Mouse (Mus musculus): ENCODE measurements around the gene D7Ertd443e.

D7Ertd443e gene

DNA sequence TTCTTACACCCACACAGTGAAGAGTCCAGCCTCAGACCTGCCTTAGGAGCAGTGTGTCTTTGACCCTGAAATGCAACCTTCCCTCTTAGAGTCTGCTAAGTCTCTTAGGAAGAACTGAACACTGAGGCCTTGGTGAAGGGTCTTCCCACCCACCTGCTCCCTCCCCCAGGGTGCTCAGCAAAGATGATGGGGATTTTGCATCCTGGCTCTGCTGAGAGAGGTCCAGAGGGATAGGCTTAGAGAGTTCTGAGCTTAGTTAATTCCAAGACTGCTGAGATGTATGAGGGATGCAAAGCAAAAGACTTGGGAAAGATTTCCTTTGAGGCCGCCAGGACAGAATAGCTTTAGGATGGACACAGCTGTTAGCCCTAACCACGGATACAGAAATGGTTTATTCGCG is 158.4 kb downstream of the D7Ertd443e start:
- no peak for DNase-seq (ENCODE audit: low spot score in 2 of 2)

DNA sequence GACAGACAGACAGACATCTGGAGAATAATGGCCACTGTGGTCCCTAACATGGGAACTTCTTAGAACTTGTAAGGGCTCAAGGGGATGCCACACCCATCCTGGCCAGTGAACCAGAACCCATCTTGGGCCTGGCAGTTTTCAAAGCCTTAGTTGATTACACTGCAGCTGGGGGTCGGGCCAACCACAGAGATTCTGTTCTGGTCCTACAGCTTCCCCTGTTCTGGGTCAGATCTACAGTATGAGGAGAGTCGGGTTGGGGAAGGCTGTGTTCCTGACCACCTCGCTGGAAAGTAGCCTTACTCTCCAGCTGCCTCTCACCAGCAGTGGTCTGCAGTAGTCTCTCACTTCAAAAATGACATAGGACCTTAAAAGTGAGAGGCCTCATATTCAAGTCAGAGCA is 159.2 kb downstream of the D7Ertd443e start:
- DNase-seq (ENCODE audit: low spot score in 2 of 2), result no peak

DNA sequence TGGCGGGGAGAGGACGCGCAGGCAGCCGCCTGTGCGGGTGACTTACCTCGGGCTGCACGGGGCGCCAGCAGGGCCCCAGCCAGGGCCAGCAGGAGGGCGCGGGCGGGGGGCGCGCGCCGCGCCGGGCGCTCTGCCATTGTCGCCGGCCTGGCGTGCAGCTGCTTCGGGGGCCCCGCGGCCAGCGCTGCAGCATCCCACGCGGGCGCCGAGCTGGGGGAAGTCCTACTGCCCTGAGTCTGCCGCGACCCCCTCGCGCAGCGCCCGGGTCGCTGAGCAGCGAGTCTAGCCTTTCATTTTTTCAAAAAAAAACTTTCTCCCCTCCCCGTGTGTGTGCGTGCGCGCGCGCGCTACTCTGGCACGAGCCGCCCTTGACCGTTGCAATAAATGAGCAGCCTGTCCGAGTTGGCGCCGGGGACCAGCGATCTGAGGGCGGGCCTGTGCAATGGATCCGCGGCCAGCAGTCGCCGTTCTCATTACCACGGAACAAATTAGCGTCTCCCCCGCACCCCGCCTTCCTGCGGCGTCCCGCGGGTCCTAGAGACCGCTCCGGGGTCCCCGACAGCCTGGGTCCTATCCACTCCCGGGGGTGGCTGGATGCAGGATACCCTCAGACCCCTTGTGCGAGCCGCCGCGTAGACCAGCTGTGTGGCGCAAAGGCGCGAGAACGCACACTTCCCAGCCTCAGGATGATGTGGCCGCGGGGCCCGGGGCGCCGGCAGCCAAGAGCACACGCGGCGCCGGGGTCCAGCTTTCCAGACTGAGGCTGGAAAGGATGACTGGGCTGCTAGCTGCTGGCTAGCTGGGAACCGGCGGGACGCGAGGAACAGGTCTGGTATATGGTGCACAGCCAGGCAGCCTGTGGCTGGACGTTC is 160.5 kb downstream of the D7Ertd443e start:
- DNase-seq (ENCODE audit: low spot score in 2 of 2), result peak; percentile 22 to 63

DNA sequence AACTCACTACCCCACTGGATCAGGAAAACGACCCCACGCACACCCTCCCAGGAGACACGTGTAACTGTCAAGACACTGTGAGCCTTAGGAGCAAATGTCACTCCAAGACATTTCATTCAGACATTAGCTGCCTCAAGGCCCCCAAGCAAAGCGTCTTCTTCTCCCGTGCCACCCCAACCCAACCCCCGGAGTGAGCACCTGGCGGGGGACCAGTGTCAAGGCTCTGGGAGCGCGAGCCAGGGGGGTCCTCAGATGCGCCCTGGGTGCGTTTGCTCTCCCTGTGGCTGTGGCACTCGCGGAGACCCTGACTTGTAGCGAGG is 161.1 kb downstream of the D7Ertd443e start:
- DNase-seq (ENCODE audit: low spot score in 2 of 2), result peak in 1 of 2 experiments; percentile 21

DNA sequence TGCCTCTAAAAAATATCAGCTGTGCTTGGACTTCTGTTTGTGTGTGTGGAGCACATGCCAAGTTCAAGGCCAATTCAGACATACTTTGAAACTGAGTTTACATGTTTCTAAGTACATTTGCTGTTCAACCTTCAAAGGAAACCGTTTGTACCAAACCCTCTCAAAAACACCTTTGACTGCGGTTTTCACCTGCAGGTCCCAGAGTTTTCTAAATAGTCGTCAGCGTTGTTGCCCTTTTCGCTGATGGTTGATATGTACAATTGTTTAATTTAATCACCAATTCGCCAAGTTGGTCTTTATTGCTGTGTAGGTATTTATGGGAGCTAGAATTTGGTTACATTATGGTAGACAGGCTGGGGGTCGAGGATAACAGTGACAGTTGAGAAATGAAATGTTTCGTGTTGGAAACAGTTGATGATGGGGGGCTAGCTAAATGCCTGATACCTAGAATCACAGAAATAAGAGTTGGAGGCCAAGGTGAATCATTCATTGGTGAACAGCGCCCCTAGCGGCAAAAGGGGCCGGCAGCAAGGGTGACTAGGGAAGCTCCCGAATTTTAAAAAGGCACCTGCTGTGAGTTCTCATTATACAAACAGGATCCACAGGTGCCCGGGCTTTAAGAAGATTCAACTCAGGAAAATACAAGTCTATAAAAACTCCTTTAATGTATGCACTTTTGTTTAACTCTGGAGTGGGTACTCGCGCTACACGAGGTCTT is 161.9 kb downstream of the D7Ertd443e start:
- peak; percentile 67 to 70 for DNase-seq (ENCODE audit: low spot score in 2 of 2)

All from urinary bladder, adult 18-20 months (tissue).